Mouse (Mus musculus) forebrain, embryonic 11.5 days (tissue): Measurements from ENCODE around the gene Prss33. TPM values are rescaled to one million over a fixed set of nuclear protein-coding genes. Genes with fewer than 3 reads are reported as not detected.

Source experiments
- ATAC-seq: fragments of 200-750 bp; cut with Nextera tagmentation; replicated peaks from 2 replicates; pipeline ENCODE4 v1.8.0; 2017; ENCODE audit warnings: moderate TSS enrichment; ENCODE audit not compliant: low FRiP score
- DNase-seq: peaks from one replicate; pipeline ENCODE4 v3.0.0-alpha.2; 2017; ENCODE audit warnings: low spot score
- H3K27ac ChIP-seq: fragments of 300-500 bp; sonication (generic); 2 replicates; pipeline ENCODE4 v1.5.1; 2014; ENCODE audit warnings: low read depth, low read length
- H3K27me3 ChIP-seq: fragments of 300-500 bp; sonication (generic); 2 replicates; pipeline ENCODE4 v1.6.1; 2014; ENCODE audit warnings: mild to moderate bottlenecking, low read length, mixed read lengths; ENCODE audit not compliant: control insufficient read depth, insufficient read depth
- H3K36me3 ChIP-seq: fragments of 300-500 bp; sonication (generic); 2 replicates; pipeline ENCODE4 v1.6.1; 2014; ENCODE audit warnings: mild to moderate bottlenecking, low read length, moderate library complexity, mixed read lengths; ENCODE audit not compliant: control insufficient read depth, insufficient read depth
- H3K4me1 ChIP-seq: fragments of 300-500 bp; sonication (generic); replicated peaks from 2 replicates; pipeline ENCODE4 v1.6.1; 2014; ENCODE audit warnings: low read length, mixed read lengths; ENCODE audit not compliant: control insufficient read depth, insufficient read depth
- H3K4me2 ChIP-seq: fragments of 300-500 bp; sonication (generic); 2 replicates; pipeline ENCODE4 v1.6.1; 2014; ENCODE audit warnings: low read depth, mild to moderate bottlenecking, low read length, moderate library complexity, mixed read lengths; ENCODE audit not compliant: severe bottlenecking
- H3K4me3 ChIP-seq: fragments of 300-500 bp; sonication (generic); 2 replicates; pipeline ENCODE4 v1.5.1; 2014; ENCODE audit warnings: low read depth, low read length
- H3K9ac ChIP-seq: fragments of 300-500 bp; sonication (generic); 2 replicates; pipeline ENCODE4 v1.6.1; 2014; ENCODE audit warnings: low read length
- H3K9me3 ChIP-seq: fragments of 300-500 bp; sonication (generic); 2 replicates; pipeline ENCODE4 v1.6.1; 2016; ENCODE audit warnings: low read length, mixed read lengths; ENCODE audit not compliant: control insufficient read depth
- WGBS: fragments of 180-500 bp; shearing (Covaris S2); extraction: QIAGEN DNeasy Blood & Tissue Kit; methylation state at CpG from one replicate; pipeline ENCODE4 v1.1.7; 2014; 5-methylcytosine and 5-hydroxymethylcytosine counted together
- polyA plus RNA-seq: library from polyadenylated mRNA; unstranded; fragments of >200 nt; fragmentation: Nextera tagmentation; extraction: Ambion mirVana; gene quantifications from 2 replicates; pipeline ENCODE4 v1.2.1, GENCODE M21; 2014

The Prss33 gene
- polyA plus RNA-seq, 1 experiment from 2014 or later, result not detected

DNA sequence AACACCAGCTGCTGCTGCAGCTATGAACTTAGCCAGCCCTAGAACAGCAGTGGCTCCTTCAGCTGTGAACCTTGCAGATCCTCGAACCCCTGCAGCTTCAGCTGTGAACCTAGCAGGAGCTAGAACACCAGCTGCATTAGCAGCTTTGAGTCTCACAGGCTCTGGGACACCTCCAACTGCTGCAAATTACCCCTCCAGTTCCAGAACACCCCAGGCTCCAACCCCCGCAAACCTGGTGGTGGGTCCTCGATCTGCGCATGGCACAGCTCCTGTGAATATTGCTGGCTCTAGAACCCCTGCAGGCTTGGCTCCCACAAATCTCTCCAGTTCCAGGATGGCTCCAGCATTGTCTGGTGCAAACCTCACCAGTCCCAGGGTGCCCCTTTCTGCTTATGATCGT lies 15.1 kb downstream of the Prss33 start:
- Histone ChIP-seq H3K4me3 (no peak overlapping the region), H3K27me3 (no peaks in the 10 kb centered on the region), H3K4me1 (no peaks in the 10 kb centered on the region), H3K27ac (no peak overlapping the region), H3K9me3 (peaks cover 17% of the 10 kb centered on the region), H3K9ac (no peak overlapping the region), H3K36me3 (peaks cover 86% of the 10 kb centered on the region), H3K4me2 (no peak overlapping the region)
- DNase-seq (no peak), ATAC-seq (no peak)
- WGBS, result 94% methylated on average over 5 of the region's 5 CpGs

DNA sequence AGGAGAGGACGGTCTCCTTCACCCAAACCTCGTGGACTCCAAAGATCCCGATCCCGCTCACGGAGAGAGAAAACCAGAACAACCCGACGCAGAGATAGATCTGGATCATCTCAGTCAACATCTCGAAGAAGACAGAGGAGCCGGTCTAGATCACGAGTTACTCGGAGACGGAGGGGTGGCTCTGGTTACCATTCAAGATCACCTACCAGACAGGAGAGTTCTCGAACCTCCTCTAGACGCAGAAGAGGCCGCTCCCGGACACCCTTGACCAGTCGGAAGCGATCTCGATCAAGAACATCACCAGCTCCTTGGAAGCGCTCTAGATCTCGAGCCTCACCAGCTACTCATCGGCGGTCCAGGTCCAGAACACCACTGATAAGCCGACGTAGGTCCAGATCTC lies 16.6 kb downstream of the Prss33 start:
- Histone ChIP-seq H3K4me3 (no peak overlapping the region), H3K36me3 (peaks cover 84% of the 10 kb centered on the region), H3K4me2 (no peak overlapping the region), H3K27me3 (no peaks in the 10 kb centered on the region), H3K4me1 (no peaks in the 10 kb centered on the region), H3K27ac (no peak overlapping the region), H3K9ac (no peak overlapping the region), H3K9me3 (peaks cover 21% of the 10 kb centered on the region)
- ATAC-seq (no peak), DNase-seq (no peak)
- WGBS, result 98% methylated on average over 25 of the region's 25 CpGs

GRCm38 (mm10) chr17:23818579-23818978 lies 17.3 kb downstream of the Prss33 start:
- peaks cover 85% of the 10 kb centered on the region for H3K36me3 ChIP-seq
- 96% methylated on average over 8 of the region's 8 CpGs for WGBS
- peaks cover 21% of the 10 kb centered on the region for H3K9me3 ChIP-seq
- H3K27me3 ChIP-seq, result no peaks in the 10 kb centered on the region
- H3K4me3 ChIP-seq, result no peak overlapping the region
- no peak overlapping the region for H3K27ac ChIP-seq
- DNase-seq, result no peak
- ATAC-seq, result no peak
- no peak overlapping the region for H3K9ac ChIP-seq
- no peaks in the 10 kb centered on the region for H3K4me1 ChIP-seq
- no peak overlapping the region for H3K4me2 ChIP-seq

DNA sequence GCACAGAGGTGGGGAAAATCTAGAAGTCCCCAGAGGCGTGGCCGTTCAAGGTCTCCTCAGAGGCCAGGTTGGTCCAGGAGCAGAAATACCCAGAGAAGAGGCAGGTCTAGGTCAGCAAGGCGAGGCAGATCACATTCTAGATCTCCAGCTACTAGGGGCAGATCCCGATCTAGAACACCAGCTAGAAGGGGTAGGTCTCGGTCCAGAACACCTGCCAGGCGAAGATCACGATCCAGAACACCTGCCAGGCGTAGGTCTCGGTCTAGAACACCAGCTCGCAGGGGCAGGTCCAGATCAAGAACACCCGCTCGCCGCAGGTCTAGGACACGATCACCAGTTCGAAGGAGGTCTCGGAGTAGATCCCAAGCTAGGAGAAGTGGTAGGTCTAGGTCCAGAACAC lies 20.2 kb downstream of the Prss33 start:
- ATAC-seq, result no peak
- H3K4me3 ChIP-seq, result no peak overlapping the region
- 97% methylated on average over 16 of the region's 16 CpGs for WGBS
- no peak overlapping the region for H3K4me2 ChIP-seq
- H3K4me1 ChIP-seq, result no peaks in the 10 kb centered on the region
- H3K27ac ChIP-seq, result no peak overlapping the region
- H3K9me3 ChIP-seq, result peaks cover 21% of the 10 kb centered on the region
- H3K27me3 ChIP-seq, result no peaks in the 10 kb centered on the region
- no peak overlapping the region for H3K9ac ChIP-seq
- no peak for DNase-seq
- H3K36me3 ChIP-seq, result peaks cover 81% of the 10 kb centered on the region

DNA sequence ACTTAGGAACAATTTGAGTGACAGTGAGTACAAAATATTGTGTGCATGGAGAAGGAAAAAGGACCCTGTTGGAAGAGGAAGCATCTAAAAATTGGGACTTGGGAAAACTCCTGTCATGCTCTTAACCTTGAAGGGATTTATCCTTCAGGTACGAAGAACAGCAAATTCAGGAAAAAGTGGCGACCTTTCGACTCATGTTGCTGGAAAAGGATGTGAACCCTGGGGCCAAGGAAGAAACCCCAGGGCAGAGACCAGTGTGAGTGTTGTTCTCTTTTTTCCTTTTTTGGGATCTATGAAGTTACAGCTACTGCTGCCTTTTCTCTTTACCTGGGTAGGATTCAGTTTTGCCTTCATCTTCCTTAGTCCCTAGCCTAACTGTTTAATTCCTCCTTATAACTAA lies 27.9 kb downstream of the Prss33 start:
- H3K9ac ChIP-seq, result no peak overlapping the region
- H3K4me1 ChIP-seq, result peaks cover 10% of the 10 kb centered on the region; the same call in 1 of the 2 replicates
- no peak overlapping the region for H3K27ac ChIP-seq
- DNase-seq (no peak), ATAC-seq (no peak)
- 94% methylated on average over 3 of the region's 3 CpGs for WGBS
- H3K4me2 ChIP-seq, result no peak overlapping the region
- no peaks in the 10 kb centered on the region for H3K27me3 ChIP-seq
- H3K36me3 ChIP-seq, result peaks cover 27% of the 10 kb centered on the region; the same call in 1 of the 2 replicates
- no peaks in the 10 kb centered on the region for H3K9me3 ChIP-seq
- no peak overlapping the region for H3K4me3 ChIP-seq

DNA sequence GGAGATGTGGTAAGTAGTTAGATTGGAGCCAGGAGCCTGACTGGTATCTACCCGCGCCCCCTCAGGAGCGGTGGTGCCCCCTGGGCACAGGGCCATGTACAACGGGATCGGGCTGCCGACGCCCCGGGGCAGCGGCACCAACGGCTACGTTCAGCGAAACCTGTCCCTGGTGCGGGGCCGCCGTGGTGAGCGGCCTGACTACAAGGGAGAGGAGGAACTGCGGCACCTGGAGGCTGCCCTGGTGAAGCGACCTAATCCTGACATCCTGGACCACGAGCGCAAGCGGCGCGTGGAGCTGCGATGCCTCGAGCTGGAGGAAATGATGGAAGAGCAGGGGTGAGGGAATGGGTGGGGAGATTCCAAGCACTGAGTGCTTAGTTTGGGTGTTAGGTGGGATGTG lies 29.0 kb downstream of the Prss33 start:
- 88% methylated on average over 25 of the region's 25 CpGs for WGBS
- Histone ChIP-seq H3K9me3 (no peaks in the 10 kb centered on the region), H3K4me2 (no peak overlapping the region), H3K27ac (no peak overlapping the region), H3K27me3 (no peaks in the 10 kb centered on the region), H3K9ac (no peak overlapping the region), H3K36me3 (peaks cover 20% of the 10 kb centered on the region; the same call in 1 of the 2 replicates), H3K4me1 (peaks cover 12% of the 10 kb centered on the region), H3K4me3 (no peak overlapping the region)
- DNase-seq (no peak), ATAC-seq (no peak)

DNA sequence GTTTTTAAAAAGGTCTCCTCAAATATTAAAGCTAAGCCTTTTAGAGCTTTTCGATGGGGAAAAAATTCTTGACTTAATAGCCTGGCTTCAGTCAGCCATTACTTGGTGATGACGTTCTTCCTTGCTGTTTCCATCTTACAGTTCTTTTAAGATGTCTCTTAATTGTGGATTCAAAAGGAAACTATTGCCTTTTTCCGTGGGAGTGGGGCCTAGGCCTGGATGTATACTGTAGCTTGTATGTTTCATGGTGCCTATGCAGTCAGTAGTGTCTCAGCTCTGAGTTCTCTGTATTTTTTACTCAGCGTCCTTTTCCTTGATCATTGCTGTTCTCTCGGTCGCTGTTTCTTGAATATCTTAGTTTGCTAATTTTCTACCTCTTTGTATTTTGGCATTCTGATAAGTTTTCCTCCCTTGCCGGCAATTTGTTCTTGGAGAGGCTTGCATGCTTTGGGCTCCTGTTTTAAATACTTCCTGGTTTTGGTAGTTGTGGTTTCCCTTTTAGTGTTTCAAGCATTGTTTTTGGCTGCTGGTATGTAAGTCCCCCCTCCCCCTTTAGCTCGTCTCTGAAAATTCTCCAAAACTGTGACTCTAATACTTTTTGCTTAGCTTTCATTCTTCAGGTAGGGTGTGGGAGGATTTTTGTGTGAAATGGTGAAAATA lies 31.3 kb downstream of the Prss33 start:
- Histone ChIP-seq H3K4me1 (peaks cover 12% of the 10 kb centered on the region), H3K4me3 (peak overlapping the region; percentile 98), H3K9me3 (no peaks in the 10 kb centered on the region), H3K9ac (peak overlapping the region; percentile 95), H3K4me2 (peak overlapping the region; percentile 78), H3K27me3 (no peaks in the 10 kb centered on the region), H3K27ac (no peak overlapping the region), H3K36me3 (peaks cover 10% of the 10 kb centered on the region; the same call in 1 of the 2 replicates)
- DNase-seq (no peak), ATAC-seq (no peak)
- WGBS, result 11% methylated on average over 8 of the region's 8 CpGs

GRCm38 (mm10) chr17:23803366-23804041 lies 32.4 kb downstream of the Prss33 start:
- Histone ChIP-seq H3K27ac (peak overlapping the region; percentile 95), H3K4me1 (peaks cover 12% of the 10 kb centered on the region), H3K4me2 (peak overlapping the region; percentile 78), H3K9me3 (no peaks in the 10 kb centered on the region), H3K36me3 (peaks cover 6% of the 10 kb centered on the region; the same call in 1 of the 2 replicates), H3K9ac (peak overlapping the region; percentile 95), H3K4me3 (peak overlapping the region; percentile 98), H3K27me3 (no peaks in the 10 kb centered on the region)
- DNase-seq (peak; percentile 95), ATAC-seq (peak; percentile 70)
- under 1% methylated on average over 64 of the region's 83 CpGs for whole genome bisulfite sequencing
